Mouse (Mus musculus) gastrocnemius, postnatal 25 days (tissue): ENCODE results near the gene Foxq1. TPM values are rescaled to one million over a fixed set of nuclear protein-coding genes. Genes with fewer than 3 reads are reported as not detected.
A peak's percentile ranks its signal among the peaks of the same experiment; 100 is the strongest.

Experiments
- DNase-seq: peaks from one replicate; pipeline ENCODE4 v3.0.0; 2022
- long read RNA-seq, 2 experiments: library from polyadenylated mRNA; stranded (forward); transcript quantifications; one replicate each; pipeline ENCODE4 v2.0.0; 2021
- total RNA-seq, 2 experiments: library from RNA; stranded (reverse); gene quantifications; 1 replicate in 1 of 2; 2 replicates in 1 of 2; pipeline ENCODE4 v1.2.3; 2021

Foxq1 gene
- not detected for total RNA-seq
- long read RNA-seq, experiment 1: 0 reads
- long read RNA-seq, experiment 2: 0 reads

DNA sequence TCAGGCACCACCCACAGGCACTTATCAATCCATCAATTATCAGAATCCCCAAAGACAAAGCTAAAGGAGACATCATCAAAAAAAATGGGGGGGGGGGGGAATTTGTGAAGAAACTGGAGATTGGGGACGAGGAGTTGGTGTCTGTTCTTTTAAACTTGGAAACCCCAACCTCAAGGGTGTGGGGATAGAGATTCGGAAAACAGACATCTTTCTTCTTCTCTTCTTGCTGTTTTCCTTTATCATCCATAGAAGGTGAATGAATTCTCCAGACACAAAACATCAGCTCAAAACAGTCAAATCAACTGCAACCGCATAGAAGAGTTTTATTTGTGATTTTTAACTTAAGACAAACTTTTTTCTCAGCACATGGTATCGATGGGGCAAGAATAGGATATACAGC, at the start of gene Foxq1:
Foxq1 (plus strand) TSS at position 301 of the 400 bp plus-strand sequence.
- DNase-seq: no peak

DNA sequence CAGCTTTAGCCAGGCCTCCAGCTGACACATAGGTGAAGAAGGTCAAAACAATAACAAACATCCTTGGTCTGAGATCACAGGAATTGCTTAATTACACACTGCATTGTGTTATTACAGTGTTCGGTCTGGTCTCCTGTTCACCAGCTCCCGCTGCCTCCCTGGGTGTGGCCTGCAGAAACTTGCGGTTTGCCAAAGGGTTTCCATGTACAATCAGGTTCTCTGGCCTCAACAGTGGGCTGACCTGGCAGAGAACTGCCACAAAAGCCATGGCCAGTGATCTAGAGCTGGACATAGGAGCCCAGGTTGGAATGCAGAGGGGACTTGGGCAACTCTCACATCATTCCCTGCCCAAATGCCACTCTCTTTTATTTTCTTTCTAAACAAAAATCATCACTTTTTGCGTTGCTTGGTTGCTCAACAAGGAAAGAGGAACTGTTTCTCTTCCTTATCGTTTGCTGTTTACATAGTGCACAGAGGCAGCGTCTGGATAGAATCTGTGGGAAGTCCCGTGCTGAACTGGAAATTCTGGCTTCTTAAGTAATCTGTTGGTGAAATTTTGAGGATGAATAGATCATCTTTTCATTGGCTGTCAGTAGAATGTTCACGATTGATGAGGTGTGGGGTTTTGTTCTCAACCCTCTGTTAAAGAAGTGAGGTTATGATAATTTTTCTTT, 49.3 kb upstream of the Foxq1 start:
- DNase-seq: no peak

DNA sequence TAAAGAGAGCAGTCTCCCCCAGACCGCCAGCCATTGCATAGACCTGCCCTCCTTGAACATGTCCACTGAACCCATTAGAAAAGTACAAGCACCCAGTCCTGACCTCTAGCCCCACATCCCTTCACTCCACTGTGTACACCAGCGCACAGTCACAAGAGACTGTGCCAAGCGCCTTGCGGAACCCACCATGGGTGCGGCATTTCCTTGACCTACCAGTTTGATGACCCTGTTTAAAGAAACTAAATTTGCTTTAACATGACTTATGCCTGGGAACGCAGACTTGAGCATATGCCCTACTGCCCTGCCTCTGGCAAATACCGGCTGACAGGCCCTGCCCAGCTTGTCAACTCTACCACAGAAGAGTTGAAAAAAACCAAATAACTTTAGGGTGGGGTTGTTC, 40.7 kb upstream of the Foxq1 start:
- no peak for DNase-seq

DNA sequence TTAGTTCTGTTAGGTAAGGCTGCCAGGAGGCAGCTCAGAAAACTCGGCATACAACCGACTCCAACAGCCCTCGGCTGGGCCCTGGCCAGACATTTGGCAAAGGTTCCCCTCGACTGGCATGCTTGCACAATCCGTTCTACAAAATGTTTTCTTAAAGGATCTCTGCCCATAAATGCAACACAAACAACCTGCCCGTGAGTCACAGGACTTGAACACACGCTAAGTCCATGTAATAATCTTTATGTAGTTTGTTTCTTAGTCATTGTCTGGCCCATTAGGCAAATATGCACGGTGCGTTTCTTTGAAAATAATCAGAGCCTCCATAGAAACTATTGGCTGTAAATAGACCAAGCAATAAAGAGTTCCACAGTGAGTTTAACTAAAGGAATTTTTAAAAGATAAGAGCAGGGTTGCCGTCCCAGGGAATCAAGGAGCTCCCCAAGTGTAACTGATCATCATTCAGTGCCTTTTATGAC, 37.5 kb upstream of the Foxq1 start:
- DNase-seq: peak; percentile 11

DNA sequence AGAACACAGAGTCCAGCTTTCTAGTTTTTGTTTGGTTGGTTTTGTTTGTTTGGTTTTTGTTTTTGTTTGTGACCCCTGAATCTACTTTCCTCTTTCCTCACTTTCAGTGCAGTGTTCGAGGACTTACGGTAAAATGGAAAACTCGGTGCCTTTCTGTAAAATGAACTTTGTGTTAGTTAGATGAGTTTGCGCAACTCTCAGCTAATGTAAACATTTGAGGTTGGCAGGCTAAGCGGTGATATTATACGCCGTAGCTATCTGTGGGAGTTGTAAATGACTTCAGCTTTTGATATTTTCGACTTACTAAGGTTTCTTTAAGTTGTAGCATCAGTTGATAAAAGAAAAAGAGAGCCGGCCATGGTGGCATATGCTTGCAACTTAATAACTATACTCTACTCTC, 37.0 kb upstream of the Foxq1 start:
- DNase-seq: no peak

DNA sequence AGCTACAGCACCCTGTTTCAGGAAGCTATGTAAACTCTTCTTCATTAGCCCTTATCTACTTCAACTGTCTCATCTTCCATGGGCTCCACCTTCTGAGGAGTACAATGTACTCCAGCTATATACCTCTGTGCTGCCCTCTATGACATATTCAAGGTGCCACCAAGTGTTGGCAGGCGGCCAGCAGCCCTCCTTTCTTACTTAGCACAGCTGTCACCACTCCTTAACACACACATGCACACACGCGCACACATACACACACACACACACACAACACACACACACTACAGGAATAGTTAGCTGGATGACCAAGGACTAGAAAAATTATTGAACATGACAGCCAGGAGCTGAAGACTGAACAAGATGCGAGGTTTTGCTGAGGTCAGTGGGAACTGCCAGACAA, 31.0 kb upstream of the Foxq1 start:
- no peak for DNase-seq

DNA sequence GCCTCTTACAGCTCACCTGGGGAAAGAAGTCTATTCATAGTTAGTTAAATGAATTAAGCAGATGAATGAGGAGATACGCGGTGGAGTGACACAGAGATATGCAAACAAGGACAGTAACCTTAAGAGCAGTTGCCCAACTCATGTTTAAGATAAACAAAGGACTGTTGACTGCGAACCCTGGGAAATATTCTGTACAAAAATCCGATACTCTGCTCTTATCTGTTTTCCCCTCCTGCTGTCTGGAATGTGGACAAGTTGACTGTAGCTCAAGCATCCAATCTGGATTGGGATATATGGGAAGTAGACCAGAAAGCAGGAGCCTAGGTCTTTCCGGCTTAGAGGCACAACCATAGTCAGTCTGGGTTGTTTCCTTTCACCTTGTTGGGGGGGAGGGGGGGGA, 24.7 kb upstream of the Foxq1 start:
- DNase-seq: no peak

DNA sequence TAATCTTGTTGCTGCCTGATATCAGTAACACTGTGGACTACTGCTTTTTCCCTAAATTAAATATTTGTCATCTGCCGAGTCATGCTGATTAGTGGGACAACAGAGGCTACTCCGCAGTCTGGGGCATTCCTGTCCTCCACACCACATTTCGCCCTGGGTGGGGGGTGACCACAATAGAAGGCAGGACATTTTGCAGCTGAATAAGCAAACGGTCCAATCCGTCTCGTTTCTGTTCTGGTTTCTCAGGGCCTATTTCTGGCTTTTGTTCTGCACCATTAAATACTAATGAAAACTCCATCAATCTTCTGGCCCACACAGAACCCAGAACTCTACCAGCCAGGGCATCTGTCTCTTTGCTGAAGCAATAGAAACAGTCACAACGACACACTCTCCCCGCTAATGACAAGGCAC, 24.3 kb upstream of the Foxq1 start:
- no peak for DNase-seq

DNA sequence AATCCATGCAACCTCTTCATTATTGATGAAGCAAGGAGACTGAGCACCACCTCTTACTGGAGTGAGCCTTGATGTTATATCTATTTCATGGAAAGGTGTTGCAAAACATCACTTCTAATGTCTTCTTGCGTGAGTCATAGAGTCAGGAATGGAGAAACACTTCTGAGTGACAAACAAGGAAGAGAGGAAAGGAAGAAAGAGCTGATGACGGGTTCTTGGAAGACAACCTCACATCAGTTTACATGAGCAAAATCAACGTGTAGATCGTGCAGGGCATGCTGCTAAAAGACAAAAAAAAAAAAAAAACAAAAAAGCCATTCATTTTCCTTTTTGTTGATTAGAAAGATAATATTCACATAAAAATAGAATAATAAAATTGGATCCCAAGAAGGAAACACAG, 21.2 kb upstream of the Foxq1 start:
- DNase-seq: no peak

DNA sequence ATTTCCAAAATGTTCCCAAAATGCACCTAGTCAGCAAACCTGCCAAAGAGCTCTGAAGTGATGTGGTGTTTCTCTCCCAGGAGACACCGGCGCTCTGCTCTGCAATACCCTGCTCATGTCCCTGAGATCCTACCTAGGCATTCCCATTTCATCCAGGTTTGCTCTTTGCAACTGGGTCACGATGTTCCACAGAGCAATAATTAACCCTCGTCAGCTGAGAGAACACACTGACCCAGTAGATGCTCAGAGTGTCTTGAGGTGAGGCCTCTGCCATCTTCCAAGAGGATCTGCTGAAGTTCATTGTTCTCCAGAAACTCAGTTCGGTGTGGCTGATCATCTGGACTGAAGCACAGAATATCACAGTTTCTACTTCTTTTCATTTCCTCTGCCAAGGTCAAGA, 12.9 kb upstream of the Foxq1 start:
- DNase-seq: no peak

DNA sequence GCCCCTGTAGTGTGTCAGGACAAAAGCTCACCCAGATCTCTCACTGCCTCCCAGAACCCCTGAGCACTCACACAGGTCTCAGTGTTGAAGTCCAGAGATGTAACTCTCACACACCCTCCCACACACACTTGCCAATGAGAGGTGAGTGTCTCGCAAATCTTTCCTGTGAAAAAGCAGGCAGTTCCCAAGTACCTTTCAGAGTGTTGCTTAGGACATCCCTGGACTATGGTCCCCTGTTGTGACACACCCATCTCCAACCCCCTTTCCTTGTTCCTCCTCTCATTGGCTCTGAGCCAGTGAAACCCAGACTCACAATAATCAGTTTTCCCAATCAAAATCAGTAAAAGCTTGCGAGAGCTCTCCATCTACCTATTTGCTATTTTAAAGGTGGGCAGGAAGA, 9.2 kb upstream of the Foxq1 start:
- DNase-seq: no peak

DNA sequence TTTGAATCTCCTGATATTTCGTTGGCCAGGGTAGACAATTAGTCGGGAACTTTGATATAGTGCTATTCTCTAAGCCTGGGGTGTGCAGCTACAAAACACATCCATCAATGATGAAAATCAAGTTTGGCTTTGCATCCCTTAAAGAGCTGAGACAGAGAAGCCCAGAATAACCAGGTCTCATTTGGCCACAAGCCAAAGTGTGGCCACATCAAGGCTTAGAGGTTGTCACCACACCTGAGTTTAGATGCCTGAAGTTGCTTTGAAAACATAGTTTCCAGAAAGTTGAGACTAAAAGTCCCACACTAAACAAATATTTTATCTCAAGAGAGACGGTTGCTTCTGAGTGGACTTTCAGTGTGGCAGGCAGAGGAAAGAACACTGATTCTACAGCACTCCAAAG, 8.7 kb upstream of the Foxq1 start:
- DNase-seq: no peak

DNA sequence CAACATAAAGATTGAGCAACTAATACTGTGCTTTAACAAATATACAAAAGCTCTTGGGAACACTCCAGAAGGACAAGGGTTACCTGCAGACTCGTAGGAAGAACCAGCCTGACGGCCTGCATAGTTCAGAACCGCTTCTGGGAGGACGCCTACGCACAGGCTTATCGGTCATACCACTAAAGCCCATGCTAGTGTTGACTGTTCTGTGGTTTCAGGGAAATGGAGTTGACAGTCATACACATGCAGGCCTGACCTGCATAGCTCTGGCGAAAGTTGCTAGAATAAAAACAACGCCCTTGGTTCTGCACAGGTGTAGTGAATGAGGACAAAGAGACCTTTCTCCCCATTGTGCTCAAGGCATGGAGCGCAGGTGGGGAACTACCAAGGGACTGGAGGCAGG, 8.3 kb upstream of the Foxq1 start:
- DNase-seq: no peak

DNA sequence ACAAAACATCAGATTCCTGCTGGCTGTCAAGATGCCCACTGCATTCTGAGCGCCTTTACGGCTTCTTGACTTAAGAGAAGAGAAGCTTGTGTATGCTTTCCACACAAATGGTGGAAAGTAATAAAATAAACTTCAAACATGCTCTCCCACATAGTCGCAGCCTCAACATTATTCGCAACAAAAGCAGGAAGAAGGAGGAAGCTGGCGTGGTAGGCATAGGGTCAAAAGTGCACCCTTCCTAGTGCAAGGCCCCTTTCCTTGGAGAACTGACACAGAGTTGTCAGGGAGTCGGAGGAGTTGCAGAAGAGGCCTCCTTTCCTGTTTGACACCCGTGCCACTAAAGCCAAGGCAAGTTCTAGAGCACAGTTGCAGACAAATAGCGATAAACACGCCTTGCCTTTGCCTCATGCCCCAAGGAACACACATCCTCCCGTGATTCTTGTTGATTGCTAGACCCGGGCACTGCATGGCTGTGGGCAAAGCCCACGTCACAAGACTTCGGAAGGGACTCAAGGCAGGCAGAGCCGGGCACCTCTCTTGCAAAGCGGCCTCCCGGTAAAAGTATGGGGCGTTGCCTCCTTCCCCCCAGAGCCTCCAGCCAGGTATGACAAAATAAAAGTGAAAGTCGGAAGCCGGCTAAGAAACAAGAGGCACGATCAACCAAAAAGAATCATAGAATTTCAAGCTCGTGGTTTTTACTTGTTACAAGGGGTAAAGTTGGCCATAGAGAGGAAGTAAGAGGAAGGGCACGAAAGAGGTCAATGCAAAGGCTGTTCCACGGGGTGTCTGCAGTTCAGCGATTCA, 1.2 kb downstream of the Foxq1 start:
- no peak for DNase-seq

DNA sequence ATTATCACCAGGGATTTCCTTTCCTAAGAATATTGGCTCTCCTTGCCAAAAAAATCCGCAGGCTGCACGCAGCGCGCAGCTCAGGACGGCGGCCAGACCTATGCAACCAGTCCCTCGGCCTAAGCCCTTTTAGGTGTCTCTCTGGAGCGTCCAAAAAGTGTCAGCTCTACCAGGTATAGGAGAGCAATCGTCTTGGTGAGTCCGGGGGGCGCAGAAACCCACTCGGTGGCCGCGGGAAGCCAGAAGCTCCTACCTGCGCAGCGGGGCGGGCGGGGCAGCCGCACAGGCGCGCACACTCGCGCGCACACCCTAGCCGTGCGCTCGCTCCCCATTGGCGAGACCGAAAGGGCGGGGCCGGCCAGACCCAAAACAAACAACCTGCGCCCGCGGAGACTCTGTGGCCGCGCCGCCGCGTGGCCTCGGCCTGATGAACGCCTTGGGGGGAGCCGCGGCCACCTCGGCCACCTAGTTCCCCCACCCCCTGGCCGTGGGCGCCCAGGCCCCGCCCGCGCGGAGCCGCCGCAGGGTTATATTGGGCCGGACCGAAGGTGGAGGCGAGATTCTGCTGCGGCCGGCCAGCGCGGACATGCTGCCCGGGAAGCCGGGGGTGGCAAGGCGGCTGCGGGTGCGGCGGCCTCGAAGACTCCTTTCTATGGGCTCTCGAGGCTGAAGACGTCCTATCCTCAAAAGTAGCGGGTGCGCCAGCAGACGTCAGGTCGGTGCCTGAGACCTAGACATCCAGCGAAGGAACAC, 2.0 kb downstream of the Foxq1 start:
- peak; percentile 8 for DNase-seq

DNA sequence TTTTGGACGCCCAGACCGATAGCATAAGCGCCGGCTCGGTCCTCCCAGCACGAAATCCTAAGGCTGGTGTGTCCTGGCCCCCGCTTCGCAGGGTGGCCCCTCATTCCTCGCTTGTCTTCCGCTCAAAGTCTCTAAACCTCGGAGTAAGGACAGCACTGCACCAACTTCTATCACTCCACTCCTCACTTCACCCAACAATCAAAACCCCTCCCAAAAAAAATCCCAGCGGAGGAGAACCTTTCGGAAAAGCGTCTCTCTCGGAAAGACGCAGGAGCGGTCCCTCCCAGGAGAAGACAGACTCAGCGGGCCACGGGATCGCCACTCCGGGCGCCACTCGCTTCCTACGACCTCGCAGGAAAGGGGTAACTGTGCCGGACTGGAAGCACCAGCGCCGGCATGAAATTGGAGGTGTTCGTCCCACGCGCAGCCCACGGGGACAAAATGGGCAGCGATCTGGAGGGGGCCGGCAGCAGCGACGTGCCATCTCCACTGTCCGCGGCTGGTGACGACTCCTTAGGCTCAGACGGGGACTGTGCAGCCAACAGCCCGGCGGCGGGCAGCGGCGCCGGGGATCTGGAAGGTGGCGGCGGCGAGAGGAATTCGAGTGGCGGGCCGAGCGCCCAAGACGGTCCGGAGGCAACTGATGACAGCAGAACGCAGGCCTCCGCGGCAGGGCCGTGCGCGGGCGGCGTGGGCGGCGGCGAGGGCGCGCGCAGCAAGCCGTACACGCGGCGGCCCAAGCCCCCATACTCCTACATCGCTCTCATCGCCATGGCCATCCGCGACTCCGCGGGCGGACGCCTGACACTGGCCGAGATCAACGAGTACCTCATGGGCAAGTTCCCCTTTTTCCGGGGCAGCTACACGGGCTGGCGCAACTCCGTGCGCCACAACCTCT, 2.8 kb downstream of the Foxq1 start, which contains the start of gene A530084C06Rik:
A530084C06Rik (minus strand) TSS at position 813 of the 898 bp plus-strand sequence.
- DNase-seq: no peak

DNA sequence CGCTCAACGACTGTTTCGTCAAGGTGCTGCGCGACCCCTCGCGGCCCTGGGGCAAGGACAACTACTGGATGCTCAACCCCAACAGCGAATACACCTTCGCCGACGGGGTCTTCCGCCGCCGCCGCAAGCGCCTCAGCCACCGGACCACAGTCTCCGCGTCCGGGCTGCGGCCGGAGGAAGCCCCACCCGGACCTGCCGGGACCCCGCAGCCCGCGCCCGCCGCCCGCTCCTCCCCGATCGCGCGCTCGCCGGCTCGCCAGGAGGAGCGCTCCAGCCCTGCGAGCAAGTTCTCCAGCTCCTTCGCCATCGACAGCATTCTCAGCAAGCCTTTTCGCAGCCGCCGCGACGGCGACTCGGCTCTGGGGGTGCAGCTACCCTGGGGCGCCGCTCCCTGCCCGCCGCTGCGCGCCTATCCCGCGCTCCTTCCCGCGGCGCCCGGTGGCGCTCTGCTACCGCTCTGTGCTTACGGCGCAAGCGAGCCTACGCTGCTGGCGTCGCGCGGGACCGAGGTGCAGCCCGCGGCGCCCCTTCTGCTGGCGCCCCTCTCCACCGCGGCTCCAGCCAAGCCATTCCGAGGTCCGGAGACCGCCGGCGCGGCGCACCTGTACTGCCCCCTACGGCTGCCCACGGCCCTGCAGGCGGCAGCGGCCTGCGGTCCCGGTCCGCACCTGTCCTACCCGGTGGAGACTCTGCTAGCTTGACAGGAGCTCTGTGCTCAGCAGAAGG, 3.6 kb downstream of the Foxq1 start:
- peak; percentile 15 for DNase-seq

DNA sequence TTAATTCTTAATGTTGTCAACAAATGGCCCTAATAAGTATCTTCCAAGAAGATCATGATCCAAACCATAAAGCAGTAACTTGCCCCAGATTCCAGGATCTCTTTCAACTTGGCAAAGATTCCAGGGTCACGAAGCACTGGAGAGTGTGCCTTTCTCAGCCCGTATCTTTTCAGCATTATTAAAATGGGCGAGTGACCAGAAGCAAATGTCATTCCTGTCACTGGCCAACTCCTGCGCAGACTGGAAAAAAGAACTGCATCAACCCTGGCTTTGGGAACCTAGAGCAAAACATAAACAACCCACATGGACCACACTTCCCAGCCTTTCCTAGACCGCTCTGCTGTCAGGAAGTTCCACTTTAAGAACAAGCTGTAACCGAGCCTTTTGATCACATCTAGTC, 8.5 kb downstream of the Foxq1 start:
- DNase-seq: no peak

DNA sequence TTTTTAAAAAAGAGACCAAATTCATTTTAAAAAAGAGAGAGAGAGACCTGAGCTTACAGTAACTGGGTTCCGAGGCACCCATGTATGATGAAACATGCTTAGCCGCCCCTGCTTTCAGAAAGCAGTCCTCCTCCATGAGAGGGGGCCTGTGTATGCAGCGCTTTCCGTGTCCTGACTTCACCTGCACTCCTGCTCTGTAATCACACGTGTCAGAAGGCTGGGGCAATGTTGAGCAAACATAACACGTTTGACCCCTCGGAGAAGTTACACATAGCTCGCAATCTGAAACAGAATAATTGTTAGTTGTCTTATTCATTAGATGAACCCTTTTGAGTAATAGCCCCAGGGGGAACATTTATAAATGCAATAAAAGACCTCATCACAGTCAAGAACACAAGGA, 11.2 kb downstream of the Foxq1 start:
- no peak for DNase-seq

DNA sequence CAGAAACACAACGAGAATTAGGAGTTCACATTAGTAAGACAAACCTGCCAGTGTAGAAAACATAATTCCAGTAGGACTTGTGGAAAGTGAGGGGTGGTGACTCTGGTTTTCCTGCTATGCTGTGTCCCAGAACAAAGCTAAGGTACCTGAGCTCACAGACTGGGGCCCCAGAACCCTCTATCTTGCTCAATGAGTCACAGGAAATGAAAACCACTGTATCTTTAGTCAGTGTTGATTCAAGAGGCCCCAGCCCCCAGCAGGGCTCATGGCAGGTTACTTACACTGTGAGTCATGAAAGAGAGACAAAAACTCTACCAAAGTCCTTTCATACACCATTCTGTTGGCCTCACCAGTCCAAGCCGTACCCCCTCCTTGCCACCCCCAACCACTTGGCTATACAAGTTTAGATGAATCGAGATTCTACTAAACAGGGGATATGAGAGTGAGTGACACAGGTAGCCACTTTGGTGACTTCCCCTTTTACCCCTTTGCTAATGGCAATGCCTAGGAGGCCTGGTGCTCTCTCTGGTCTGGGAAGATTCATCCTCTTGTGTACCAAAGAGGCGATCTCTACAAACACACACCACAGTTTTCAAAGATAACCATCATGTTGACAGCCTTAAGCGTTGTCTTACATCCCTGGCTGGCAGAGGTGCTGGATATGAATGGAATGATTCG, 11.8 kb downstream of the Foxq1 start:
- DNase-seq: no peak
